Mouse (Mus musculus): Measurements from ENCODE around the gene Lrrc28. TPM values are rescaled to one million over a fixed set of nuclear protein-coding genes. Genes with fewer than 3 reads are reported as not detected.

The Lrrc28 gene
- polyA plus RNA-seq, 1 experiment from 2014 or later = 23.1 TPM

DNA sequence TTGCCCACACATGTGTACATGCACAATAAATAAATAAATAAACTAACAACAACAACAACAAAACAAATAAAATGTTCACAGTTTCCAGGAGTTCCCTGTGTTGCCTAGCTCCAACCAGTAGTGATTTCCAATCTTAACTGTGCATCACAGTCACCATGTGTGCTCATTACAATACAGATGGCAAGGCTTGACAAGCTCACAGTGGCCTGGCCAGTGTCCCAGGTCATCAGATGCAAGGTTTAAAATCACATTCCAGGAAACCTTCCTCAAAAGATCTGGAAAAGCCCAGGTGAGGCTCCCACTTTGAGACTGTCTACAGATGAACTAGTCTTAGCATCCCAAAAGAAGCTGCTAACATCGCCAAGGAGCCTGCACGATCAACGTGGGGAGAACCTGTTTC is 176.9 kb downstream of the Lrrc28 start:
- Histone ChIP-seq H3K9me3 (no peaks in the 10 kb centered on the region), H3K27ac (replicated peaks) (0 out of 2 replicates have a peak overlapping the region, but pooled peaks have one; percentile 4), H3K27me3 (no peaks in the 10 kb centered on the region), H3K36me3 (no peaks in the 10 kb centered on the region), H3K4me2 (no peak overlapping the region), H3K4me1 (replicated peaks) (peaks cover 18% of the 10 kb centered on the region), H3K4me3 (no peak overlapping the region), H3K9ac (no peak overlapping the region)
- ATAC-seq (ENCODE audit: low FRiP score, low read depth) = no peak
- WGBS = 74% methylated on average over 3 of the region's 3 CpGs

GRCm38 (mm10) chr7:67466322-67466721 is 178.7 kb downstream of the Lrrc28 start:
- Histone ChIP-seq H3K4me3 (no peak overlapping the region), H3K27ac (replicated peaks) (no peak overlapping the region), H3K9ac (no peak overlapping the region), H3K36me3 (no peaks in the 10 kb centered on the region), H3K4me1 (replicated peaks) (peaks cover 34% of the 10 kb centered on the region), H3K27me3 (no peaks in the 10 kb centered on the region), H3K4me2 (no peak overlapping the region), H3K9me3 (no peaks in the 10 kb centered on the region)
- ATAC-seq (ENCODE audit: low FRiP score, low read depth) = no peak
- 88% methylated on average over 2 of the region's 2 CpGs for WGBS

DNA sequence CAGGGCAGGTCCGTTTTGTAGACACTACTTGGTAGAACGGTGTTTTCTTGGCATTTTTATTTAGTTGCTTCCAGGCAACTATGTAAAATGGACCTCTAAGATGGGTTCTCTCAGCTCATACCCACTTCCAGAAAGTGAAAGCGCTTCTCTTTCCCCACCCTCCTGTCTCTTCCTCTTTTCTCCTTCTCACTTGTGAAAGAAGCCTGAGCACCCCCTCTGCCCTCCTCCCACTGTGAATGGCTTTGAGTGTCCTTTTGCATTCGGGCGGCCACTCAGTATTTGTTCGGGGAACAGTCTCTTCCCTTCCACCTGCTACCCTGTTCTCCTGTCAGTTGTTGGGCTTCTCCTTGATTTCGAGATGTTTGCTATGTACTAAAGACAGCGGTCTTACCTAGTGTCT is 180.4 kb downstream of the Lrrc28 start:
- 87% methylated on average over 8 of the region's 8 CpGs for WGBS
- no peak overlapping the region for H3K4me2 ChIP-seq
- H3K9ac ChIP-seq = no peak overlapping the region
- ATAC-seq (ENCODE audit: low FRiP score, low read depth) = no peak
- no peak overlapping the region for H3K4me3 ChIP-seq
- no peaks in the 10 kb centered on the region for H3K9me3 ChIP-seq
- H3K27ac ChIP-seq (replicated peaks) = no peak overlapping the region
- H3K4me1 ChIP-seq (replicated peaks) = peaks cover 34% of the 10 kb centered on the region
- no peaks in the 10 kb centered on the region for H3K36me3 ChIP-seq
- H3K27me3 ChIP-seq = no peaks in the 10 kb centered on the region

GRCm38 (mm10) chr7:67463565-67463964 is 181.5 kb downstream of the Lrrc28 start:
- Histone ChIP-seq H3K27me3 (no peaks in the 10 kb centered on the region), H3K9ac (no peak overlapping the region), H3K4me2 (no peak overlapping the region), H3K9me3 (no peaks in the 10 kb centered on the region), H3K27ac (replicated peaks) (no peak overlapping the region), H3K36me3 (no peaks in the 10 kb centered on the region), H3K4me3 (no peak overlapping the region), H3K4me1 (replicated peaks) (peaks cover 24% of the 10 kb centered on the region)
- ATAC-seq (ENCODE audit: low FRiP score, low read depth) = no peak
- 16% methylated on average over 7 of the region's 7 CpGs for WGBS

Other genes starting within 250 kb of the Lrrc28 start
- gene Ttc23, start 2.1 kb upstream of the Lrrc28 start, polyA plus RNA-seq (2015; fragmentation: Nextera tagmentation; extraction: Ambion mirVana) = 7.9 and 9.2 TPM in 2 replicates
- 7.1 and 9.2 TPM in 2 replicates for gene Synm, start 114.5 kb upstream of the Lrrc28 start, polyA plus RNA-seq (2015; fragmentation: Nextera tagmentation; extraction: Ambion mirVana)